Mouse (Mus musculus): ENCODE measurements around the gene Rcan3. TPM values are rescaled to one million over a fixed set of nuclear protein-coding genes. Genes with fewer than 3 reads are reported as not detected.

Gene Rcan3
- polyA plus RNA-seq (2014; fragmentation: Nextera tagmentation; extraction: Ambion mirVana): 9.2 and 10.8 TPM in 2 replicates

- Histone ChIP-seq H3K9me3 (ENCODE audit: control insufficient read depth, low read length) (no peaks in the 10 kb centered on the region), H3K36me3 (ENCODE audit: control insufficient read depth, insufficient read depth, low read length) (no peaks in the 10 kb centered on the region), H3K4me2 (ENCODE audit: low read length) (peak within 1 kb of the TSS; percentile 98), H3K4me3 (ENCODE audit: control insufficient read depth in 1 of 2, insufficient read depth in 1 of 2, low read depth in 1 of 2, low read length in 2 of 2) (peak within 1 kb of the TSS; percentile 66 to 74), H3K4me1 (ENCODE audit: control insufficient read depth in 2 of 2, insufficient read depth in 2 of 2, low read length in 2 of 2) (peaks cover 6% of the 10 kb centered on the region in 2 experiments; a peak in 2 of 4 replicates), H3K27me3 (ENCODE audit: control insufficient read depth, insufficient read depth, low read length) (no peaks in the 10 kb centered on the region), H3K27ac (replicated peaks in 1 of 2; ENCODE audit: control insufficient read depth in 1 of 2, insufficient read depth in 1 of 2, low read depth in 2 of 2, low read length in 2 of 2) (peak within 1 kb of the TSS in 1 of 2 experiments; percentile 59; a peak in 3 of 4 replicates), H3K9ac (ENCODE audit: low read length) (peak within 1 kb of the TSS; percentile 86)
- ATAC-seq (ENCODE audit: insufficient number of reproducible peaks, insufficient read depth, low FRiP score, low read depth): peak; percentile 81
- under 1% methylated on average over 73 of the region's 79 CpGs for WGBS
Observed at GRCm38 (mm10) chr4:135433443-135434394, at the start of gene Rcan3. Rcan3 (minus strand) TSS chr4:135433853.

GRCm38 (mm10) chr4:135480370-135480769, 46.7 kb upstream of the Rcan3 start:
- Histone ChIP-seq H3K4me2 (ENCODE audit: low read length) (no peak overlapping the region), H3K36me3 (ENCODE audit: control insufficient read depth, insufficient read depth, low read length) (peaks cover 8% of the 10 kb centered on the region; the same call in 1 of the 2 replicates), H3K4me3 (ENCODE audit: control insufficient read depth in 1 of 2, insufficient read depth in 1 of 2, low read depth in 1 of 2, low read length in 2 of 2) (no peak overlapping the region), H3K9ac (ENCODE audit: low read length) (no peak overlapping the region), H3K9me3 (ENCODE audit: control insufficient read depth, low read length) (no peaks in the 10 kb centered on the region), H3K27ac (replicated peaks in 1 of 2; ENCODE audit: control insufficient read depth in 1 of 2, insufficient read depth in 1 of 2, low read depth in 2 of 2, low read length in 2 of 2) (no peak overlapping the region), H3K27me3 (ENCODE audit: control insufficient read depth, insufficient read depth, low read length) (no peaks in the 10 kb centered on the region), H3K4me1 (ENCODE audit: control insufficient read depth in 2 of 2, insufficient read depth in 2 of 2, low read length in 2 of 2) (peaks cover 5 to 6% of the 10 kb centered on the region in 2 experiments; a peak in 3 of 4 replicates)
- WGBS: 80% methylated on average over 9 of the region's 9 CpGs
- ATAC-seq (ENCODE audit: insufficient number of reproducible peaks, insufficient read depth, low FRiP score, low read depth): no peak

- H3K9me3 ChIP-seq (ENCODE audit: control insufficient read depth, low read length): no peaks in the 10 kb centered on the region
- 80% methylated on average over 10 of the region's 10 CpGs for WGBS
- no peak overlapping the region for H3K9ac ChIP-seq (ENCODE audit: low read length)
- H3K27ac ChIP-seq (replicated peaks in 1 of 2; ENCODE audit: control insufficient read depth in 1 of 2, insufficient read depth in 1 of 2, low read depth in 2 of 2, low read length in 2 of 2): no peak overlapping the region
- H3K4me2 ChIP-seq (ENCODE audit: low read length): no peak overlapping the region
- no peak overlapping the region for H3K4me3 ChIP-seq (ENCODE audit: control insufficient read depth in 1 of 2, insufficient read depth in 1 of 2, low read depth in 1 of 2, low read length in 2 of 2)
- H3K4me1 ChIP-seq (ENCODE audit: control insufficient read depth in 2 of 2, insufficient read depth in 2 of 2, low read length in 2 of 2): no peaks in the 10 kb centered on the region
- ATAC-seq (ENCODE audit: insufficient number of reproducible peaks, insufficient read depth, low FRiP score, low read depth): no peak
- H3K27me3 ChIP-seq (ENCODE audit: control insufficient read depth, insufficient read depth, low read length): no peaks in the 10 kb centered on the region
- H3K36me3 ChIP-seq (ENCODE audit: control insufficient read depth, insufficient read depth, low read length): peaks cover 8% of the 10 kb centered on the region; the same call in 1 of the 2 replicates
Observed at GRCm38 (mm10) chr4:135477851-135478250, 44.2 kb upstream of the Rcan3 start.

- no peaks in the 10 kb centered on the region for H3K27me3 ChIP-seq (ENCODE audit: control insufficient read depth, insufficient read depth, low read length)
- H3K9ac ChIP-seq (ENCODE audit: low read length): no peak overlapping the region
- 0 out of 2 replicates have a peak, but pooled peaks cover 10% of the 10 kb centered on the region for H3K36me3 ChIP-seq (ENCODE audit: control insufficient read depth, insufficient read depth, low read length)
- no peak overlapping the region for H3K4me3 ChIP-seq (ENCODE audit: control insufficient read depth in 1 of 2, insufficient read depth in 1 of 2, low read depth in 1 of 2, low read length in 2 of 2)
- no peaks in the 10 kb centered on the region for H3K9me3 ChIP-seq (ENCODE audit: control insufficient read depth, low read length)
- WGBS: 83% methylated on average over 11 of the region's 11 CpGs
- ATAC-seq (ENCODE audit: insufficient number of reproducible peaks, insufficient read depth, low FRiP score, low read depth): no peak
- H3K4me1 ChIP-seq (ENCODE audit: control insufficient read depth in 2 of 2, insufficient read depth in 2 of 2, low read length in 2 of 2): no peaks in the 10 kb centered on the region
- no peak overlapping the region for H3K4me2 ChIP-seq (ENCODE audit: low read length)
- no peak overlapping the region for H3K27ac ChIP-seq (replicated peaks in 1 of 2; ENCODE audit: control insufficient read depth in 1 of 2, insufficient read depth in 1 of 2, low read depth in 2 of 2, low read length in 2 of 2)
Observed at GRCm38 (mm10) chr4:135463406-135463805, 29.8 kb upstream of the Rcan3 start.

- Histone ChIP-seq H3K27ac (replicated peaks in 1 of 2; ENCODE audit: control insufficient read depth in 1 of 2, insufficient read depth in 1 of 2, low read depth in 2 of 2, low read length in 2 of 2) (no peak overlapping the region), H3K9me3 (ENCODE audit: control insufficient read depth, low read length) (no peaks in the 10 kb centered on the region), H3K36me3 (ENCODE audit: control insufficient read depth, insufficient read depth, low read length) (no peaks in the 10 kb centered on the region), H3K4me2 (ENCODE audit: low read length) (no peak overlapping the region), H3K27me3 (ENCODE audit: control insufficient read depth, insufficient read depth, low read length) (no peaks in the 10 kb centered on the region), H3K9ac (ENCODE audit: low read length) (no peak overlapping the region), H3K4me3 (ENCODE audit: control insufficient read depth in 1 of 2, insufficient read depth in 1 of 2, low read depth in 1 of 2, low read length in 2 of 2) (no peak overlapping the region), H3K4me1 (ENCODE audit: control insufficient read depth in 2 of 2, insufficient read depth in 2 of 2, low read length in 2 of 2) (peaks cover 7 to 14% of the 10 kb centered on the region in 2 experiments)
- ATAC-seq (ENCODE audit: insufficient number of reproducible peaks, insufficient read depth, low FRiP score, low read depth): no peak
- 82% methylated on average over 12 of the region's 12 CpGs for WGBS
Observed at GRCm38 (mm10) chr4:135453572-135453971, 19.9 kb upstream of the Rcan3 start.

GRCm38 (mm10) chr4:135453164-135453563, 19.5 kb upstream of the Rcan3 start:
- no peak overlapping the region for H3K9ac ChIP-seq (ENCODE audit: low read length)
- no peaks in the 10 kb centered on the region for H3K9me3 ChIP-seq (ENCODE audit: control insufficient read depth, low read length)
- peaks cover 7 to 14% of the 10 kb centered on the region in 2 experiments for H3K4me1 ChIP-seq (ENCODE audit: control insufficient read depth in 2 of 2, insufficient read depth in 2 of 2, low read length in 2 of 2)
- no peak for ATAC-seq (ENCODE audit: insufficient number of reproducible peaks, insufficient read depth, low FRiP score, low read depth)
- H3K4me3 ChIP-seq (ENCODE audit: control insufficient read depth in 1 of 2, insufficient read depth in 1 of 2, low read depth in 1 of 2, low read length in 2 of 2): no peak overlapping the region
- H3K27me3 ChIP-seq (ENCODE audit: control insufficient read depth, insufficient read depth, low read length): no peaks in the 10 kb centered on the region
- H3K4me2 ChIP-seq (ENCODE audit: low read length): no peak overlapping the region
- no peak overlapping the region for H3K27ac ChIP-seq (replicated peaks in 1 of 2; ENCODE audit: control insufficient read depth in 1 of 2, insufficient read depth in 1 of 2, low read depth in 2 of 2, low read length in 2 of 2)
- no peaks in the 10 kb centered on the region for H3K36me3 ChIP-seq (ENCODE audit: control insufficient read depth, insufficient read depth, low read length)
- WGBS: 69% methylated on average over 6 of the region's 6 CpGs

- 36% methylated on average over 18 of the region's 18 CpGs for WGBS
- no peak overlapping the region for H3K4me3 ChIP-seq (ENCODE audit: control insufficient read depth in 1 of 2, insufficient read depth in 1 of 2, low read depth in 1 of 2, low read length in 2 of 2)
- peak overlapping the region; percentile 46 for H3K4me2 ChIP-seq (ENCODE audit: low read length)
- peak overlapping the region; percentile 25; the same call in 1 of the 2 replicates for H3K9ac ChIP-seq (ENCODE audit: low read length)
- H3K27me3 ChIP-seq (ENCODE audit: control insufficient read depth, insufficient read depth, low read length): no peaks in the 10 kb centered on the region
- peaks cover 7 to 14% of the 10 kb centered on the region in 2 experiments for H3K4me1 ChIP-seq (ENCODE audit: control insufficient read depth in 2 of 2, insufficient read depth in 2 of 2, low read length in 2 of 2)
- no peak for ATAC-seq (ENCODE audit: insufficient number of reproducible peaks, insufficient read depth, low FRiP score, low read depth)
- no peaks in the 10 kb centered on the region for H3K9me3 ChIP-seq (ENCODE audit: control insufficient read depth, low read length)
- H3K36me3 ChIP-seq (ENCODE audit: control insufficient read depth, insufficient read depth, low read length): no peaks in the 10 kb centered on the region
- no peak overlapping the region for H3K27ac ChIP-seq (replicated peaks in 1 of 2; ENCODE audit: control insufficient read depth in 1 of 2, insufficient read depth in 1 of 2, low read depth in 2 of 2, low read length in 2 of 2)
Observed at GRCm38 (mm10) chr4:135451360-135452015, 17.8 kb upstream of the Rcan3 start.
